Mouse (Mus musculus): ENCODE measurements around the gene Psmd1.
A peak's percentile ranks its signal among the peaks of the same experiment; 100 is the strongest.

Psmd1 gene

DNA sequence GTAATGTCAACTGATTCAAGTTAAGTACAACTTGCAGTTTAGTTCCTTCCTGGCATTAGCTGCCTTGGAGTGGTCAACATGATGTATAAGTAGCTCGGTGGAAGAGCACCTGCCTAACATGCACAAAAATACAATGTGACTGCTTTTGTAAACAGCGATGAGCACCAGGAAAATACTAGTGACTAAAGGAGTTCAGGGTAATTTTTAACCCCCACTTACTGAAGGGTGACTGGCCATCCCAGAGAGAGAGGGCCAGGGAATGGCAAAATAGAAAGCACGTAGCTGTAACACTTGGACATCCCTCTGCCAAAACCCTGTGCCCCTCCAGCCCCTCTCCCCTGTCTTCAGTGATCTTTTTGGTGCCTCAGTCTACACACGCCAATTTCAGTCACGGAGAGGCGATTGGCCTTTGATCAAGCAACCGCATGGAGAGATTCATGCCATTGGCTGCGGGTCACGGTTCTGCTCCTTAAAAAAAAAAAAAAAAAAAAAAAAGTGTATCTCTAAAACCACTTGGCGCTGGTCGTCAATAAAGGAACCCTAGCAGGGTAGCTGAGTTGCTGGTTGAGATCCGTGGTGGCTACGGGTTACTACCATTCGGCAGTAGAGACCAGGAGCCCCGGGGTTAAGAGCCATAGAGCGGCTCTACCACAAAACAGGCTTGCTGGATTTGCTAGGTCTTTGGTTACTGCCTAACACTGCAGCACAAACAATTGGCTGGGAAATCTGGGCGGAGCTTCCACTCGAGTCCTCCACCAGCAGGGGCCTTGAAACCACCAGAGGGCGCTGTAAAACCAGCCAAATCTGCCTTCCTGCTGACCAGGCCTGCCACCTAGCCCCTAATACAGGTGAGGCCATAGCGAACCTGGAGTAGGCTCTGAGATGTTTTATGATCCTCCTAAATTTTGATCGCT, 5.1 kb upstream of the Psmd1 start:
- DNase-seq (ENCODE audit: low read depth, low spot score) = peak; percentile 97

DNA sequence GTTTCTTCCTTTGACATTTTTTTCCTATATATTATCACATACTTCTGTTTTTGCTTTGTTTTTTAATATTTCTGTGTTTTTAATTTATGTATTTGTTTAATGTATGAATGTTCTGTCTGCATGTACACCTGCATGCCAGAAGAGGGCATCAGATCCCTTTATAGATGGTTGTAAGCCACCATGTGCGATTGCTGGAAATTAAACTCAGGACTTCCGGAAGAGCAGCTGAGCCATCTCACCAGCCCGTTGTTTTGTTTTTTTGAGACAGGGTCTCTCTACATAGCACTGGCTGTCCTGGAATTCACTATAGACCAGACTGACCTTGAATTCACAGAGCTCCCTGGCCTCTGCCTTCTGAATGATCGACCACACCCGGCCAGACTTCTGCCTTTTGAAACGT, 1.7 kb upstream of the Psmd1 start:
- peak; percentile 76 for DNase-seq (ENCODE audit: low read depth, low spot score)

DNA sequence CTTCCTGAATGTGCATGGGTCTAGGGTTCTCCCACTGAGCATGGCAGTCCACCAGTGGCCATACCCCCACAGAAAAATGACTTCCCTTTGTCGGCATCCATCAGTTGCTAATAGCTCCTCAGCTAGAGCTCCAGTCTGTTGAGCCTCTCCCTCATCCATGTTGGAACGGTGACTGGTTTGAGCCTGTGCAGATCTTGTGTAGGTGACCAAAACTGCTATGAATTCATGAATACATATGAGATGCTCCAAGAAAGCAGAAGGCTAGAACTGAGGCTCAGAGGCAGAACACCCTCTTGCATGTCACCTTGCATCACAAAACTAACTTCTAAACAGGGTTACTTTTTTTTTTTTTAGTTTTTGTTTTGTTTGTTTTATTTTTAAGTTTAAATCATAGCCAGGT, 12.4 kb downstream of the Psmd1 start:
- DNase-seq (ENCODE audit: low read depth, low spot score) = no peak

DNA sequence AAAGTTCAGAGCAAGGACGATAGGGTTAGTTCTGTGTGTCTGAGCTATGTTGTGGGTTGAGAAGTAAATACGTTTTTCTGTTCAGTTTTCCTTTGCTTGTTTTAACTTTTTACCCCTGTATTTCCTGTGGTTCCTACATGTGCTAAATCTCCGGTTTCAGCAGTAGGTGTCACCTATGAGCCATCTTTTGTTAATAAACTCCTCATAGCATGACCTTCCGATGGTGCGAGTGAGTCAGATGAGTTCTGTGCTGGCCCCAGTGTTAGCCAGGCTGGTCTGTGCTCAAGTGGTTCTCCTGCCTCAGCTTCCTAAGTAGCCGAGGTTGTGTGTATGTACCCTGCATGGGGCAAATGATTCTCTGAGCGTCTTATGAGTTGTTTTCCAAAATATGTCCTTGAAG, 30.2 kb downstream of the Psmd1 start:
- DNase-seq (ENCODE audit: low read depth, low spot score) = no peak

DNA sequence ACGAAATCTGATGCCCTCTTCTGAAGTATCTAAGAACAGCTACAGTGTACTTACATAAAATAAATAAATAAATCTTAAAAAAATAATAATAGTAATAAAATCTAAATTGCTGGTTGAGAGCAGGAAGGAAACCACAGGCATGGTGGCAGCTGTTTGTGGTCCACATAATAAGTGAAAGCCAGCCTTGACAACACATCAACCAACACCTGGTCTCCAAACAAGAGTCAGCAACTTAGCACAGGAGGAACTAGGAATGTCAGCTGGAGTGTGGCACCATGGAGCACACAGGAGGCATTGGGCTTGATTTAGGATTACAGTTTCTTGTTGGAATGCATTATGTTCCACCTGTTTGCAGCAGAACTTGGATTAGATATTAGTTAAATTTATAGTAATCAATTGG, 40.9 kb downstream of the Psmd1 start:
- DNase-seq (ENCODE audit: low read depth, low spot score) = no peak

DNA sequence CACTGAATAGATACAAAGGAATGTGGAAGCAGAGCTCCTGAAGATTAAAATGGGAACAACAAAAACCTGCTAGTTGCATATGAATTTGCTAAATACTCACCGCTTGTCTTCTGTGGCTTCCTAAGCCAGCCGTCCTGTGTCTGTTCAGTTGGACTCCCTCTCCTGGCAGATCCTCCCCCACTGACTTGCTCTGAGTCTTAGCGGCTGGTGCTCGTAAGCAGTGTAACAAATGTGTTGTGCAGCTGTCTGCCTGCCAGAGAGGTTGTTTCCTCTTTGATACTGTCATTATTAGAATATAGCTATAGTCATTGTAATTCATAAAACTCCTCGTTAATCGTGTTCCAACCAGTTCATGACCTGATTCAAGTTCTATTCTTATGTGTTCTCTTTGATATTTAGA, 47.6 kb downstream of the Psmd1 start, which contains the start of gene Htr2b:
TSS of gene Htr2b (minus strand) at position 192 of the 400 bp plus-strand sequence.
- peak; percentile 11 for DNase-seq (ENCODE audit: low read depth, low spot score)

DNA sequence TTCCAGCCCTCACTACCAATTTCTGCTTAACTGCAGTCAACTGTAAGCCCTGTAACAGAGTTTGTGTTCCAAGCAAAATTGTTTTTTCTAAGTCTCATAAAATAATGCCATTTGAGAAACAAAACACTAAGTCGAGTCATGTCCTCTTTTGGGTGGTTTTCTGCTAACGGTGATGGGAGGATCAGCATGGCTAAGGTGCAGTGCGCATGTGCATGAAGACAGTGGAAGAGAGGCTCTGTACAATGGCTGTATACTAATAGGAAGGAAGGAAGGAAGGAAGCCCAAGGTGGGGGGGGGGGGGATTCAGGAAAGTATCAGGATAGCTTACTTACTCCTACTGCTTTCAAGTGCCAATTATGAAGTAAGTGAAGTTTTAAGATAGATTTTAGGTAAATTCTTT, 50.0 kb downstream of the Psmd1 start:
- DNase-seq (ENCODE audit: low read depth, low spot score) = no peak

DNA sequence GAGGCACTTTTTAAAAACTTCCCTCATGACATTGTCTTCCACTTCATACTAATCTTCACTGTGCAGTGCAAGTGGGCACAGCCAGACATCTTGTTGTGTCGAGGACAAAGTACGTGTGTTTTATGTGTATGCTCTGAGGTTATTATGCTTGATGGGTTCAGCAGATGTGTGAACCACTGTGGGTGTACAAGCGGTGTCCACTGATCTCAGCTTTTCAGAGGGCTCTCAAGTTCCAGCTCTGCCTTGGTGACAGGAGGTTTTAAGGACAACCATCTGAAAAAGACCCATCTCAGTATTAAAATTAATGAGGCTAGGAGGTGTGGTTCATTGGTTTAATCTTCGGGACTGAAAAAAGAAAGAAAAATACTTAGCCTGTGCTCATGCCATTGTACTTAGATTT, 55.4 kb downstream of the Psmd1 start:
- DNase-seq (ENCODE audit: low read depth, low spot score) = no peak

DNA sequence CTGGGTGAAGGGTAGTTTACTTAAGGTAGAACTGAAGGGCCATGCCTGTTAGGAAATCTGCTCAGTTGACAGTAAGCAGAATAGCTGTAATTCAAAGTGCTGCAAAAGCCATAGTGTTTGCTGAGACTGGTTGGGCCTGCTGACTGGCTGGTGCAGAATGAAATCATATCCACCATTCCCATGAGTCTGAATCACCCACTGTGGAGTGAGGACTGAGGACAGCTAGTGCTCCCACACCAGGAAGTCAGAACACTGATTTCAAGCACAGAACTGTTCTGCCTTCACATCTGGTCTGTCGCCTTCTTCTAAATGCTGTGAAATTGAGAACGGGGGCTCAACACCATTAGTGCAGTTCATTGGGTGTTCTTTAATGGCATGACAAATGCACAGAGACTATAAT, 61.8 kb downstream of the Psmd1 start:
- no peak for DNase-seq (ENCODE audit: low read depth, low spot score)

DNA sequence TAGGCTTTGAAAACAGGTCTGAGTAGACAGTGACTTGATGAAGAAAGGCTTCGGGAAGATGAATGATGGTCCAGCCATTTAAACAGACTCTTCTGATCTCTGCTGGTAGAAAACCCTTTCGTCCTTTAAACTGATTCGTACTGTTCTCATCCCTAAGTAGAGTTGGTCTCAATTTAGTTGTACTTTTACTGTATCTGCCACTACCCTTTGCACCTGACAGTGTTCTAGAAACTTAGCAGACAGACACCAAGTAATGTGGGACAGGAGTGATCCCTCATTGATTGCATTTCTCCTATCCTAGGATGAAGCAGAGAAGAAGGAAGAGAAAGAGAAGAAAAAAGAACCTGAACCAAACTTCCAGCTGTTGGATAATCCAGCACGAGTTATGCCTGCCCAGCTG, 69.2 kb downstream of the Psmd1 start, which contains the start of gene Gm21972:
TSS of gene Gm21972 (plus strand) at position 301 of the 400 bp plus-strand sequence.
- no peak for DNase-seq (ENCODE audit: low read depth, low spot score)

DNA sequence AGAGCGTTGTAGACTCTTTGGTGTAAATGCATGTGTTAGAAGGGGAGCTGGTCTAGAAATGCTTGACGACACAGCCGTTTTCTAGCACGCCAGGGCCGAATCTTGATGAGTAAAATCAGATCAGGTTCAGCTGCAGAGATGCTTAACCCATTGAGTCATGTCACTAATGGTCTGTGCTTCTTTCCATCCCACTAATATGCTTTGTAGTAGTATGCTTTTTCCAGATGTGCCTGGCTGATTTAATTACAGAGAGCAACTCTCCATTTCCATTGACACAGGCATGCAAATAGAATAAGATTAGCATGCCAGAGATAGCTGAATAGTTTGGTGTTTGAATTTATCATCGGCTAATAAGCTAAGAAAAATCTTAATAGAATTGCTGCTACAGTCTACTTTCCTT, 71.1 kb downstream of the Psmd1 start:
- DNase-seq (ENCODE audit: low read depth, low spot score) = no peak

DNA sequence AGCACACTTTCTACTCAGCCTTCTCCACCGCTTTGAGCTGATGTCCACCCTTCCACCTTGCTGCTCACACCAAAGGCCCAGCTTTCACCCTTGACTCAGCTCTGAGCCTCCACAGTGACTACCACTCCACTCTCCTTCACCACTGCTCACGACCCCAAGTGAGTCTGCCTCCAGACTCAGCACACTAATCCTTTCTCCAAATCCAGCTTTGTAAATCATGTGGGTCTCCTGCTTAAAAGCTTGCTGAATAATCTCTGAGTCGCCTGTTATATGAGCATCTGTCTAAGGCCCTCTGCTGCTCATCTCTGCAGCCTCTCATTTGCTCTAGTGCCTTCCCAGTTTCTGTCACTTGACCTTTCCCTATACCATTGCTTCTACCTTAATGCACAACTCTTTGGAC, 76.9 kb downstream of the Psmd1 start:
- DNase-seq (ENCODE audit: low read depth, low spot score) = no peak

DNA sequence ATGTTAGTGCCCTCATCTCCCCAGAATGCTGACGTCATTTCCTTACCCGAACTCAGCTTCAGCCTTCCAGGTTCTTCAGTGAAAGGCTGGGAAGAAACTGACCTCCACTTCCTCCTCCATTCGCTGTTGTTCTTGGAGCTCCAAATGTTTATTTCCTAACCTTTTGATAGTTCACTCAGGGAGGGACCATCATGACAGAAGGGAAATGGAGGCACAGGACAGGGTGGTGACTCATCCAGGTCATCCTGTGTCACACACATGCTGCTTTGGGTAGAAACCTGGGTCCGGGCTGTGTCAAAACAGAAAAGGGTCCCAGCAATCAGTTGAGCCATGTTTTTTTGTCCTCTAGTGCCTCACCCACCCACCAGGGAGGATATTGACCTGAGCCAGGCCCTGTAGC, 79.0 kb downstream of the Psmd1 start:
- DNase-seq (ENCODE audit: low read depth, low spot score) = no peak

DNA sequence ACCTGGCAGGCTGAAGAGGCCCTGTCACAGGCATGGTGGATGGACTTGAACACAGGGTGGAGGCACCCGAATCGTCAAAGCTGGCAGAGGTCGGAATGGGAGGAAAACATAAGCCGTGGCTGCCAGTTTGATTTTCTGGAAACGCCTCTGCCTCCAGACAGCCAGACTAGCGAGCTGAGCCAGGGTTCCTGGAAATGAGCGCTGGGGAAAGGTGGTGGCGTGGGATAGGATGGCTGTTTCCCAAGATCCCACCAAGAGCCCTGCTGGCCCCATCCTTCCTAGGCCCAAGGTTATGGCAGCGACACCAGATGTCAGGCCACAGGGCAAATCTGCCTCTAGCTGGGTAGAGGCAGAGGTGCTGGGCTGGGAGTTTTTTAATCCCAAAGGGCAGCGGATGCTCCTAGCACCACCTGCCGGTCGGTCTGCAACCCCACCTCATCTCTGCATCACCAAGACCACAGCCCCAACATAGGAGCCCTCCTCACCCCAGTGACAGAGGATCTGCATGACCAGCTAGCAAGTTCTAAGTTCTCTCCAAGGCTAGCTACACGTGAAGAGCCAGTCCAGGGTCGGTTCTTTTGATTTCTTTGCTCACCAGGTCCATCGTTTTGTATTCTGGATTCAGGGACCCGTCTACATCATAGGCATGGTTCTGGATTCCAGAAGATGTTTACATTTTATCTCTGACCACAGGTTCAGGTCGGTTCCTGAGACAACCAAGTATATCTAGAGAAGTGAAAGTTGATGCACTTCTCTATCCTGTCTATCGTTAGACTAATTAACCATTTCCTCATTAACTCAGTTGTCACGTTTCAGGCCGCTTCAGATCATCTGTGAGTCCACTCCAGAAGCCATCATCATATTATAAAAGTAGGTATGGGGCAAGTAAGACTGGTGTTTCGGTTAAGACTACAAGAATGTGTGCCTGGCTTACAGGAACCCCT, 80.1 kb downstream of the Psmd1 start:
- peak; percentile 69 for DNase-seq (ENCODE audit: low read depth, low spot score)

DNA sequence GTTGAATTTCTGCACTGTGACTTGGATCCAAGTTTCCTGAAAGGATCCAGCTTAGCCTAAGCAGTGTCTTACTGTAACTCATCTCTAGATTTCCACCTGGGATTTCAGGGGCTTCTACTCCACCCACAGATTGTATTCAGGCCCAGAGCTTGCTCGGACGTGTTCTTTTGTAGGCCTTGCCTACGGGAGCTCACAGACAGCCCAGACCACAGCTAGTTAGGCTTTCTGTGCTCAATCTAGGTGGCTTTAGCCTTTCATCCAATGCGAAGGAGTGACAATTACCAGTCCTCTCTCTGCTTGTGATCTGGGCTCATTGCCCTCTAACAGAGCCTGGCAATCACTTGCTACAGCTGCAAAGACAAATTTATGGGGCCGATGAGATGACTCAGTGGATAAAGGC, 82.1 kb downstream of the Psmd1 start:
- DNase-seq (ENCODE audit: low read depth, low spot score) = no peak

DNA sequence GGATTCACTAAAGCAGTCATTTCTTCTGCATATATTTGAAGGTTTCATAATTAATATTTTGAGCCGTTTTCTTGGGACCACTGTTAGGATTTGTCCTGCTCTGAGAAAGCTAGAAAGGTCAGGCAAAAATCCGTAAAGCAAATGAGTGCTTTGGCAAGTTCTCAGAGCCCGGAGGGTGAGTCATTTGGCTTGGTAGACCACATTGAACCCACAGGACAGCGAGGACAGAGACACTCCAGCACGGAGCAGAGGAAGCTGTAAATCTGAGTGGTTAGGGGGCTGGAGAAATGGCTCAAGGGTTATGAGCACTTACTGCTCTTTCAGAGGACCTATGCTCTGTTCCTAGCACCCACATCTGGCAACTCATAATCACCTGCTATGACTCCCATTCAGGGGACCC, 83.4 kb downstream of the Psmd1 start:
- no peak for DNase-seq (ENCODE audit: low read depth, low spot score)

DNA sequence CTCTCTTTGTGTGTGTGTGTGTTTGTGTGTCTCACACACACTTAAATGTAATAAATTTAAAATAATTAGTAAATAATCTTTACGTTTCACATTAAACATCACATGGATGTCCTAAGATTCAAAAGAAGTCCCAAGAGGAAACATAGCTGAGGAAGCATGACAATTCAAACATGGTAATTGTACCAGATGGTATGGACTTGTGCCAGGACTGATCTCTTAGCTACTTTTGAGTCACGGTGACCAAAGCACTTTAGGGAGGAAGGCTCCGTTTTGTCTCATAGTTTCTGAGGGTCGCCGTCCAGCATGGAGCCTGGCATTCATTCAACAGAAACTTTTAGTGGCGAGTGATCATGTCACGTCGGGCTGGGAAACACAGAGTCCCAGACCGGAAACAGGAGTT, 84.0 kb downstream of the Psmd1 start:
- DNase-seq (ENCODE audit: low read depth, low spot score) = no peak

DNA sequence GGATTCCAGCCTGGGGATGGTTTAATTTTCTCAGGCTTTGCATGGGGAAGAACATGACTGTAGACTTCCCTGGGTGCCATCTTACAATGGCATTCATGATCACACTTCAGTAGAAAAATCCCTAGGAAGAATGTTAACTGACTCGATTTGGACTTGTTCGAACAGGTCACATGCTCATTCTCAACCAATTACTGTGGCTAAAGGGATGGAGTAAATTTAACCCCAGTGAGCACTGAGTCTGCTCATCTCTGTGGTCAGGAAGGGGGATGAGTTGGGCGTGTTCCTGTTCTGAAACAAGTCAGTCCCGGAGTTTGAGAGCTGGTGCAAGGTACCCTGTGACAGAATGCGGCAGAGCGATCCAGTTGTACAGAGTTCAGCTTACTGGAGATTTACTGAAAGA, 86.7 kb downstream of the Psmd1 start:
- DNase-seq (ENCODE audit: low read depth, low spot score) = peak; percentile 47

DNA sequence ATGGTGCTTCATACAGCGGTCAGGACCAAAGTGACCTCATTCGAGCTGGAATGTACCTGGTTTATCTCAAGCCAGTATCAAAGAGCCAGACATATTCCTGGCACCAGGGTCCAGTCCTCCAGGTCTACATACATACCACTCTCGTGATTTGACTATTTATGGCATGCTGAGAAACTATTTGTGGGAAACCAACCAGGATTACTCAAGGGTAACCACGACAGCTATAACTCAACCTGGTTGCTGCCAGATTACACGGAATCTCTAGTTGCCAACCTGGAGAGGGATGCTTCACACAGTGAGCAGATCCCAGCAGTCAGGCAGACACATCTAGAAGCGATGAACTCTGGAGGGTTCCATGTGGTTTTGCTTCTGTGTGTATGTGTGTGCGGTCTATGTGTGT, 87.2 kb downstream of the Psmd1 start:
- no peak for DNase-seq (ENCODE audit: low read depth, low spot score)

DNA sequence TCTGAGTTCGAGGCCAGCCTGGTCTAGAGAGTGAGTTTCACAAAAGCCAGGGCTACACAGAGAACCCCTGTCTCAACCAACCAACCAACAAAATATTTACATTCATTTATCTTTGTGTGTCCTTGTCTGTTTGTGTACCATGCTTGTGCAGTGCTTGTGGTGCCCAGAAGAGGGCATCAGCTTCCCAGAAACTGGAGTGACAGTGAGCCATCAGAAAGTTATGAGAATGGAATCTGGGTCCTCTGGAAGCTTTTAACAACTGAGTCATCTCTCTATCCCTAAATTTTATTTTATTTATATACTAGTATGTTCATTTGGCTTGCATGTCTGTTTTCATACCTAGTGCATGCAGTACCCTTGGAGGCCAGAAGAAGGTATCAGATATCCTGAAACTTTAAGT, 88.4 kb downstream of the Psmd1 start:
- DNase-seq (ENCODE audit: low read depth, low spot score) = peak; percentile 56

DNA sequence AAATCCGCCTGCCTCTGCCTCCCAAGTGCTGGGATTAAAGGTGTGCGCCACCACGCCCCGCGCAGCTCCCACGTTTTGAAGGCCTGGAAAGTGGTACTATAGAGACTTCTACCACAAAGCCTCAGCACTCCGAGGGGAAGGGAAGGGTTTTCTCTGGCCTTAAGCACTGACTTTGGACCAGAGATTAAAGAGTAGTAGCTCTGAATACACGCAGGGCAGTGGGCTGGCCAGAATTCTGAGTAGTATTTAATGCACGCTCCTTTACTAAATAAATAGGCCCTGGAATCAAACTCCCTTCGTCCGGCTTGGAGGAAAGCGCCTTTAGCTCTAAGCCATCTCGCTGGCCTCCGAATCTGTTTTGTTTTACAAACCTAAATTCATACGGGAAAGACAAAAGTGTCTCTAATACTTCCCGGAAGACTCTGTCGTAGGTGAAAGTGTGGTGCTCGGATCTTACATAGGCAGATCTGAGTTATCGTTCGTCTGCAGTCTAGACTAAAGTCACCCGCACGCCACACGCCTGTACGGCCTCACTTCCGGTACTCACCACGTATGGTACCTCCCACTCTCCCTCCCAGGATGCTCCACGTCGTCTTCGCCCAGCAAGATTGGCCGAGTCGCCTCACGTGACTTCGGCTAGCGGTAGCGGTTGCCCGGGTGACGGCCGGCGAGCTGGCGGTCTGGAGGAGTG, 90.1 kb downstream of the Psmd1 start, which contains the start of gene Armc9:
TSS of gene Armc9 (plus strand) at position 648 of the 691 bp plus-strand sequence.
- DNase-seq (ENCODE audit: low read depth, low spot score) = peak; percentile 99

DNA sequence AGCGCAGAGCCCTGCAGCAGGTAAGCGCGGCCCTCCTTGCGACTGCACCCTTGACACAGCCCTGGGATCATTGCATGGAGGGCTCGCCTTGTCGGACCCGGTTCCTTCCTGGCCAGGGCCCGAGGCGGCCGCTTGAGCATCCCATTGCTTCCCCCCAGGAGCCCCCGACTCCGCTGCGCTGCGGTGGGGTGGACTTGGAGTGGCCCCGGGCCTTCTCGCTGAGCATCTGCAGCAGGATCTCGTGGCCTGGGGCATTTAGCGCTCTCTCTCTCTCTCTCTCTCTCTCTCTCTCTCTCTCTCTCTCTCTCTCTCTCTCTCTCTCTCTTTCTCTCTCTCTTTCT, 90.6 kb downstream of the Psmd1 start:
- DNase-seq (ENCODE audit: low read depth, low spot score) = no peak

All from ZHBTc4 (cell line).